Mouse (Mus musculus) MEL (cell line): ENCODE measurements around the gene Aifm3. TPM values are rescaled to one million over a fixed set of nuclear protein-coding genes. Genes with fewer than 3 reads are reported as not detected.

Source experiments
- DNase-seq: peaks from one replicate; pipeline ENCODE4 v3.0.0; 2011; ENCODE audit warnings: low read depth, low spot score
- H3K27ac ChIP-seq: 2 replicates; pipeline ENCODE4 v1.5.1; 2012; ENCODE audit warnings: low read depth, mild to moderate bottlenecking, control low read depth, low read length, moderate library complexity; ENCODE audit not compliant: control insufficient read depth
- H3K27me3 ChIP-seq, 2 experiments: fragments of 150-350 bp in 1 of 2; sonication (generic) in 1 of 2; 2 replicates each; pipeline ENCODE4 v1.6.1; 2012; ENCODE audit warnings: low read length in 2 of 2, mild to moderate bottlenecking in 2 of 2, improper control_type of control experiment in 1 of 2, moderate library complexity in 1 of 2; ENCODE audit not compliant: insufficient read depth in 2 of 2, control insufficient read depth in 1 of 2
- H3K36me3 ChIP-seq, 2 experiments: 2 replicates each; pipeline ENCODE4 v1.6.1; 2012 to 2014; ENCODE audit warnings: low read length in 2 of 2, improper control_type of control experiment in 1 of 2, inconsistent platforms in 1 of 2, mild to moderate bottlenecking in 1 of 2; ENCODE audit not compliant: insufficient read depth in 2 of 2, control insufficient read depth in 1 of 2
- H3K4me1 ChIP-seq, 2 experiments: fragments of 150-350 bp in 1 of 2; sonication (generic) in 1 of 2; 2 replicates each; pipeline ENCODE4 v1.6.1; 2012; ENCODE audit warnings: low read length in 2 of 2, improper control_type of control experiment in 1 of 2, mild to moderate bottlenecking in 1 of 2; ENCODE audit not compliant: insufficient read depth in 2 of 2, control insufficient read depth in 1 of 2
- H3K4me3 ChIP-seq, 2 experiments: fragments of 150-350 bp in 1 of 2; sonication (generic) in 1 of 2; 2 replicates each; pipeline ENCODE4 v1.5.1; 2012; ENCODE audit warnings: low read depth in 2 of 2, low read length in 2 of 2, mild to moderate bottlenecking in 2 of 2, moderate library complexity in 2 of 2, control low read depth in 1 of 2, improper control_type of control experiment in 1 of 2; ENCODE audit not compliant: control insufficient read depth in 1 of 2, insufficient read depth in 1 of 2
- H3K79me2 ChIP-seq: 2 replicates; pipeline ENCODE4 v1.6.1; 2012; ENCODE audit warnings: mild to moderate bottlenecking, low read length, moderate library complexity; ENCODE audit not compliant: control insufficient read depth, poor library complexity, insufficient read depth
- H3K9ac ChIP-seq: 2 replicates; pipeline ENCODE4 v1.6.1; 2012; ENCODE audit warnings: low read depth, mild to moderate bottlenecking, control low read depth, low read length, moderate library complexity; ENCODE audit not compliant: control insufficient read depth, poor library complexity, severe bottlenecking
- H3K9me3 ChIP-seq: fragments of 150-350 bp; sonication (generic); replicated peaks from 2 replicates; pipeline ENCODE4 v1.6.1; 2012; ENCODE audit warnings: mild to moderate bottlenecking, low read length, improper control_type of control experiment, moderate library complexity; ENCODE audit not compliant: insufficient read depth
- BHLHE40 ChIP-seq: IDR thresholded peaks from 2 replicates; pipeline ENCODE4 v1.6.1; 2012; ENCODE audit warnings: low read depth, mild to moderate bottlenecking, inconsistent platforms, low read length, improper control_type of control experiment, borderline replicate concordance
- CTCF ChIP-seq, 3 experiments: IDR thresholded peaks in 2 of 3; conservative IDR thresholded peaks in 1 of 3; 2 replicates each; pipeline ENCODE4 v1.5.1; 2011 to 2012; ENCODE audit warnings: low read length in 3 of 3, low read depth in 2 of 3, mild to moderate bottlenecking in 2 of 3, improper control_type of control experiment in 1 of 3, inconsistent platforms in 1 of 3, mixed read lengths in 1 of 3, moderate library complexity in 1 of 3; ENCODE audit not compliant: control insufficient read depth in 1 of 3, insufficient read depth in 1 of 3, poor library complexity in 1 of 3, severe bottlenecking in 1 of 3
- E2F4 ChIP-seq: IDR thresholded peaks from 2 replicates; pipeline ENCODE4 v1.6.1; 2011; ENCODE audit warnings: low read depth, low read length, improper control_type of control experiment, borderline replicate concordance
- EP300 ChIP-seq, 2 experiments: IDR thresholded peaks; 2 replicates each; pipeline ENCODE4 v1.6.1; 2011; ENCODE audit warnings: improper control_type of control experiment in 2 of 2, low read length in 2 of 2, low read depth in 1 of 2, mild to moderate bottlenecking in 1 of 2
- HCFC1 ChIP-seq: IDR thresholded peaks from 2 replicates; pipeline ENCODE4 v1.6.1; 2012; ENCODE audit warnings: low read depth, mild to moderate bottlenecking, inconsistent platforms, low read length, improper control_type of control experiment, moderate library complexity
- JUND ChIP-seq: IDR thresholded peaks from 2 replicates; pipeline ENCODE4 v1.6.1; 2011; ENCODE audit warnings: low read depth, mild to moderate bottlenecking, improper control_type of control experiment, low read length
- KAT2A ChIP-seq: conservative IDR thresholded peaks from 2 replicates; pipeline ENCODE4 v1.6.1; 2012; ENCODE audit warnings: low read depth, low read length, improper control_type of control experiment, inconsistent platforms
- MAX ChIP-seq: IDR thresholded peaks from 2 replicates; pipeline ENCODE4 v1.6.1; 2011; ENCODE audit warnings: low read length, improper control_type of control experiment
- MXI1 ChIP-seq: IDR thresholded peaks from 2 replicates; pipeline ENCODE4 v1.6.1; 2011; ENCODE audit warnings: mild to moderate bottlenecking, low read depth, low read length, improper control_type of control experiment
- MYB ChIP-seq: IDR thresholded peaks from 2 replicates; pipeline ENCODE4 v1.6.1; 2011; ENCODE audit warnings: mild to moderate bottlenecking, low read depth, low read length, improper control_type of control experiment
- NELFE ChIP-seq: IDR thresholded peaks from 2 replicates; pipeline ENCODE4 v1.6.1; 2011; ENCODE audit warnings: low read depth, low read length, improper control_type of control experiment
- POLR2A ChIP-seq, 2 experiments: IDR thresholded peaks; 2 replicates each; pipeline ENCODE4 v1.6.1; 2011 to 2012; ENCODE audit warnings: low read length in 2 of 2, mild to moderate bottlenecking in 2 of 2, control low read depth in 1 of 2, improper control_type of control experiment in 1 of 2, low read depth in 1 of 2, moderate library complexity in 1 of 2; ENCODE audit not compliant: control insufficient read depth in 1 of 2, insufficient read depth in 1 of 2, poor library complexity in 1 of 2
- POLR2AphosphoS2 ChIP-seq: IDR thresholded peaks from 2 replicates; pipeline ENCODE4 v1.6.1; 2011; ENCODE audit warnings: low read length, improper control_type of control experiment
- POLR2AphosphoS5 ChIP-seq: IDR thresholded peaks from 2 replicates; pipeline ENCODE4 v1.6.1; 2012; ENCODE audit warnings: low read depth, borderline replicate concordance, mild to moderate bottlenecking, inconsistent platforms, low read length, moderate library complexity, mixed read lengths
- RAD21 ChIP-seq: IDR thresholded peaks from 2 replicates; pipeline ENCODE4 v1.6.1; 2011; ENCODE audit warnings: mild to moderate bottlenecking, low read depth, low read length, improper control_type of control experiment
- SMC3 ChIP-seq: IDR thresholded peaks from 2 replicates; pipeline ENCODE4 v1.6.1; 2011; ENCODE audit warnings: low read depth, low read length, improper control_type of control experiment
- TBP ChIP-seq: IDR thresholded peaks from 2 replicates; pipeline ENCODE4 v1.8.0; 2011; ENCODE audit warnings: low read depth, low read length, improper control_type of control experiment
- TCF12 ChIP-seq: IDR thresholded peaks from 2 replicates; pipeline ENCODE4 v1.6.1; 2014; ENCODE audit warnings: low read depth, mild to moderate bottlenecking, inconsistent platforms, low read length, improper control_type of control experiment, moderate library complexity
- UBTF ChIP-seq: IDR thresholded peaks from 2 replicates; pipeline ENCODE4 v1.6.1; 2012; ENCODE audit warnings: low read depth, mild to moderate bottlenecking, inconsistent platforms, low read length, improper control_type of control experiment, moderate library complexity, borderline replicate concordance; ENCODE audit not compliant: insufficient read depth
- USF1 ChIP-seq: IDR thresholded peaks from 2 replicates; pipeline ENCODE4 v1.6.1; 2014; ENCODE audit warnings: low read depth, mild to moderate bottlenecking, inconsistent platforms, low read length, improper control_type of control experiment, moderate library complexity
- ZC3H11A ChIP-seq: IDR thresholded peaks from 2 replicates; pipeline ENCODE4 v1.6.1; 2012; ENCODE audit warnings: low read depth, mild to moderate bottlenecking, inconsistent platforms, low read length, improper control_type of control experiment
- ZKSCAN1 ChIP-seq: IDR thresholded peaks from 2 replicates; pipeline ENCODE4 v1.6.1; 2012; ENCODE audit warnings: low read depth, mild to moderate bottlenecking, inconsistent platforms, low read length, improper control_type of control experiment, moderate library complexity
- ZMIZ1 ChIP-seq: IDR thresholded peaks from 2 replicates; pipeline ENCODE4 v1.6.1; 2012; ENCODE audit warnings: low read depth, mild to moderate bottlenecking, inconsistent platforms, low read length, improper control_type of control experiment, moderate library complexity
- ZNF384 ChIP-seq: IDR thresholded peaks from 2 replicates; pipeline ENCODE4 v1.6.1; 2012; ENCODE audit warnings: low read depth, mild to moderate bottlenecking, inconsistent platforms, low read length, improper control_type of control experiment
- polyA plus RNA-seq, 2 experiments: library from polyadenylated mRNA; stranded (reverse) in 1 of 2; unstranded in 1 of 2; fragments of >175 nt in 1 of 2; fragments of >200 nt in 1 of 2; gene quantifications; 2 replicates each; pipeline versions ENCODE4 v1.2.1 to v1.2.4; 2012; ENCODE audit warnings: low replicate concordance in 2 of 2, low read depth in 1 of 2; ENCODE audit not compliant: insufficient read length in 2 of 2, insufficient read depth in 1 of 2, missing spikeins in 1 of 2
- total RNA-seq: library from RNA; depleted of rRNA; stranded (reverse); fragments of 300-350 nt; gene quantifications from 2 replicates; pipeline ENCODE4 v1.2.3, GENCODE M21; 2012

The Aifm3 gene
- total and polyA plus RNA-seq, 3 experiments, result 0.23 to 0.52 TPM; not detected in 1

DNA sequence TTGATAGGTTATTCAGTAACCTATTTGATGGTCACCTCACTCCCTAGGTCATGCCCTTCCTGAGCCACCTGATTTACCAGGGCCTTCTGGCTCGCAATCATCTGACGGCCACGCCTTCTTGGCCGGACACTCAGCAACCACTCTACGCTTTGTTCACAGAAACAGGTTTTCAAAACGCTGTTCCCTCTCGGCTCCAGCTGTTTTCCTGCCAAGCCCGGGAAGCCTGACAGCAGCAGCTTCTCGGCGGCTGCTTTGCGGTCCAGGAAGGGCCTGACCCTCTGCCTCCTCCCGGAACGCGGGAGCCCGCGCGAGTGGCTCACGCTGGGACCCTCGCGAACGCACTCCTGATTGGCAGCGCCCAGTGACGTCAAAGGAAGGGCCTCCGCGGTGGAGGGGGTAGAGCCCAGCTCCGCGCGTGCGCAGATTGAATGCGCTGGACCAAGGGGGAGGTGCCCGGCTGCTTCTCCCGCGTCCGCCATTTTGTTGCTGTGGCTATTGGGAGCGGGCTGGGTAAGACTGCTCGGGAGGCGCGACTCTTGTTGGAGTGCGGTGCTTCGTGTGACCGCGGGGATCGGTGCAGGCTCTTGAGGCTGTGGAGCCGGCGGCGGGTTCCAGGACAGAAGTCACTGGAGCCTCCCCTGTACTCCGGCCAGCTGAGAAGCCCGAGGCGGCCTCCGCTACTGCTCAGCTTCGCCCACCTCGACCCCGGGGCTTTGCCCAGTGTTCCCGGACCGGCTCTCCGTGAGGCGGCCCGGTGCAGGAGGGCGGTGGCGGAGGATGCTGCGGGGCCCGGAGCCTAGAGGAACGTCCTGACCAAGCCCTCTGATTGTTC lies 37.7 kb upstream of the Aifm3 start, which contains the start of gene Crkl (continued):
- TF ChIP-seq POLR2AphosphoS5 (no peak), BHLHE40 (no peak), ZKSCAN1 (no peak), CTCF (IDR thresholded peaks at IDR 0.05 in 2 of 3, conservative IDR thresholded peaks at IDR 0.05 in 1 of 3; ENCODE audit: control insufficient read depth in 1 of 3, insufficient read depth in 1 of 3, low read depth in 2 of 3, low read length in 3 of 3, poor library complexity in 1 of 3, severe bottlenecking in 1 of 3) (0 out of 6 replicates have a peak, but pooled peaks of 1 of the 3 experiments have one; percentile 10), ZMIZ1 (peak; percentile 80)

DNA sequence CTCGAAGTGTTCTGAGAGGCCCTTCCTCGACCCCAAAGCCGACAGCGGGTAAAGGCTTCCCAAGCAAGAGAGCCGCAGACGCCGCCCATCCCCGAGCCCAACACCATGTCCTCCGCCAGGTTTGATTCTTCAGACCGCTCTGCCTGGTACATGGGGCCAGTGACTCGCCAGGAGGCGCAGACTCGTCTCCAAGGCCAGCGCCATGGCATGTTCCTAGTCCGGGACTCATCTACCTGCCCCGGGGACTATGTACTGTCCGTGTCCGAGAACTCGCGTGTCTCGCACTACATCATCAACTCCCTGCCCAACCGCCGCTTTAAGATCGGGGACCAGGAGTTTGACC lies 37.1 kb upstream of the Aifm3 start:
- peak; percentile 68 for DNase-seq
- peak overlapping the region; percentile 58 for H3K27ac ChIP-seq
- peaks cover 6 to 20% of the 10 kb centered on the region in 2 experiments for H3K36me3 ChIP-seq
- no peaks in the 10 kb centered on the region for H3K9me3 ChIP-seq
- H3K9ac ChIP-seq, result peak overlapping the region; percentile 87
- H3K27me3 ChIP-seq, result no peaks in the 10 kb centered on the region
- H3K4me1 ChIP-seq, result peaks cover 0 to 7% of the 10 kb centered on the region in 2 experiments; a peak in 2 of 4 replicates
- peak overlapping the region; percentile 66 to 94 for H3K4me3 ChIP-seq
- TF ChIP-seq POLR2AphosphoS5, result no peak
- no peak for TF ChIP-seq JUND
- 0 out of 2 replicates have a peak, but pooled peaks have one; percentile 32 for TF ChIP-seq E2F4
- 0 out of 2 replicates have a peak, but pooled peaks have one; percentile 11 for TF ChIP-seq MXI1
- 0 out of 4 replicates have a peak, but pooled peaks of 1 of the 2 experiments have one; percentile 7 for TF ChIP-seq POLR2A (IDR thresholded peaks at IDR 0.05; ENCODE audit: control insufficient read depth in 1 of 2, insufficient read depth in 1 of 2, low read depth in 1 of 2, low read length in 2 of 2, poor library complexity in 1 of 2)
- no peak for TF ChIP-seq NELFE
- TF ChIP-seq BHLHE40, result no peak
- TF ChIP-seq POLR2AphosphoS2, result no peak
- TF ChIP-seq ZKSCAN1, result no peak
- TF ChIP-seq MAX, result 0 out of 2 replicates have a peak, but pooled peaks have one; percentile 45
- no peak; the same call in 1 of the 2 replicates for TF ChIP-seq KAT2A
- peaks cover 45% of the 10 kb centered on the region for H3K79me2 ChIP-seq

DNA sequence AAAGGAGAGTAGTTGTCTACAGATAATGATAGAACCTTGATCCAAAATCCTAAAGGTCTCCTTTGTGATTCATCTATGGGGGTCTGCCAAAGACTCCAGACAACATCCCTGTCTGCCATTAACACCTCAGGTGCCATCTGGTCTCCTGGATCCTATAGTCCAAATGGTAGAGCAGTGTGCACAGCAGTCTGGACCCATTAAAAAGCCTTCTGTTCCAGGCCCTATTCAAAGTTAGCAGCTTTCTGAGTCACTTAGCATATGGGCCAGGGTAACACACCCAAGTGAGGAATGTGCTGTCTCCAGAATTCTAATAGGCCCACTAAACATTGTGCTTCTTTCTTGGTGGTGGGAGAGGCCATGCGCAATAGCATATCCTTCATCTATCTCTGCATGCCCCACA lies 32.5 kb upstream of the Aifm3 start:
- Histone ChIP-seq H3K36me3 (peaks cover 6 to 40% of the 10 kb centered on the region in 2 experiments), H3K9ac (no peak overlapping the region), H3K4me1 (peaks cover 12 to 21% of the 10 kb centered on the region in 2 experiments), H3K27me3 (no peaks in the 10 kb centered on the region)
- no peak for DNase-seq
- TF ChIP-seq MXI1 (no peak), ZC3H11A (no peak), EP300 (IDR thresholded peaks at IDR 0.05; ENCODE audit: low read depth in 1 of 2, low read length in 2 of 2) (no peak), NELFE (no peak), TBP (no peak), MAX (no peak), MYB (no peak), ZNF384 (no peak), RAD21 (no peak), TCF12 (no peak), POLR2AphosphoS5 (no peak), SMC3 (no peak), UBTF (no peak), POLR2A (IDR thresholded peaks at IDR 0.05; ENCODE audit: control insufficient read depth in 1 of 2, insufficient read depth in 1 of 2, low read depth in 1 of 2, low read length in 2 of 2, poor library complexity in 1 of 2) (no peak), HCFC1 (no peak), USF1 (no peak)
- TF ChIP-seq, all 39 proteins: peak for 0
- H3K4me3 ChIP-seq, result no peak overlapping the region
- H3K79me2 ChIP-seq, result peaks cover 74% of the 10 kb centered on the region
- H3K9me3 ChIP-seq, result no peaks in the 10 kb centered on the region
- H3K27ac ChIP-seq, result no peak overlapping the region
